Mouse (Mus musculus) left cerebral cortex, postnatal 14 days (tissue): ENCODE results near the gene 4930555G01Rik. TPM values are rescaled to one million over a fixed set of nuclear protein-coding genes. Genes with fewer than 3 reads are reported as not detected.
"Not testable (repeated sequence)": the region's sequence is repeated elsewhere in the genome, so short reads cannot be mapped to it uniquely, and the experiment has no call there.

Experiments used
- DNase-seq, 2 experiments: peaks; one replicate each; pipeline ENCODE4 v3.0.0; 2021 to 2022; ENCODE audit warnings: low spot score in 2 of 2, mixed read lengths in 1 of 2
- intact Hi-C: fragments of 180-260 bp; cut with DNase I; formaldehyde crosslinking; loops from one replicate; pipeline ENCODE4 v1.15.1; 2025
- long read RNA-seq, 2 experiments: library from polyadenylated mRNA; stranded (forward); transcript quantifications; one replicate each; pipeline ENCODE4 v2.0.0; 2021
- total RNA-seq, 2 experiments: library from RNA; stranded (reverse); gene quantifications; 2 replicates each; pipeline ENCODE4 v1.2.3; 2021

The 4930555G01Rik gene
- not detected for total RNA-seq
- long read RNA-seq, experiment 1: 0 reads
- long read RNA-seq, experiment 2: 0 reads

DNA sequence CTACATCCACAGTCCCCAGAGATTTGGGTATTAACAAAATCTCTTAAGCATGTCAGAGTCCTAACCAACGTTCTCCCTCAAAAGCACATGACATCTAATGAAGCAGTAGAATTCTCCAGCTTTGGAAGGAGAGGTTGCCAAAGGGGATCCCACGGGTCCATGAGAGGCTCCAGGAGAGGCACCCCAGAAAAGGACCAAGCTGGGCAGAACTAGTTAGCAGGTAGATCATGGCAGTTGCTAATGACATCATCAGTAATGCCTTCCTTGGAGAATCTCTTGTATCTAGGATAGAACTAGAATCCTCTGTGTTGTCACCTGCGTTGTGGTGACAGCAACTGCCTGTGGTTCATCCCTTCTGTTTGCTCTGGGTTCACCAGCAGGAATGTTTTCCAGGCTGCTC, at the start of gene 4930555G01Rik:
Gene 4930555G01Rik, plus strand, starts transcription at position 301 of the 400 bp plus-strand sequence.
- intact Hi-C loops, DNase-seq: not testable (repeated sequence)

DNA sequence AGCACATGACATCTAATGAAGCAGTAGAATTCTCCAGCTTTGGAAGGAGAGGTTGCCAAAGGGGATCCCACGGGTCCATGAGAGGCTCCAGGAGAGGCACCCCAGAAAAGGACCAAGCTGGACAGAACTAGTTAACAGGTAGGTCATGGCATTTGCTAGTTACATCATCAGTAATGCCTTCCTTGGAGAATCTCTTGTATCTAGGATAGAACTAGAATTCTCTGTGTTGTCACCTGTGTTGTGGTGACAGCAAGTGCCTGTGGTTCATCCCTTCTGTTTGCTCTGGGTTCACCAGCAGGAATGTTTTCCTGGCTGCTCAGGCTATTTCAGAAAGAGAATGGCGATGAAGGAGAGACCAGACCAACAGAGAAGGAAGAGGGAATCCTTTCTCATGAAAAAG, 34.8 kb upstream of the 4930555G01Rik start, which contains the start of gene Gm3298:
Gene Gm3298, plus strand, starts transcription at position 301 of the 400 bp plus-strand sequence.
- DNase-seq, intact Hi-C loops: not testable (repeated sequence)

DNA sequence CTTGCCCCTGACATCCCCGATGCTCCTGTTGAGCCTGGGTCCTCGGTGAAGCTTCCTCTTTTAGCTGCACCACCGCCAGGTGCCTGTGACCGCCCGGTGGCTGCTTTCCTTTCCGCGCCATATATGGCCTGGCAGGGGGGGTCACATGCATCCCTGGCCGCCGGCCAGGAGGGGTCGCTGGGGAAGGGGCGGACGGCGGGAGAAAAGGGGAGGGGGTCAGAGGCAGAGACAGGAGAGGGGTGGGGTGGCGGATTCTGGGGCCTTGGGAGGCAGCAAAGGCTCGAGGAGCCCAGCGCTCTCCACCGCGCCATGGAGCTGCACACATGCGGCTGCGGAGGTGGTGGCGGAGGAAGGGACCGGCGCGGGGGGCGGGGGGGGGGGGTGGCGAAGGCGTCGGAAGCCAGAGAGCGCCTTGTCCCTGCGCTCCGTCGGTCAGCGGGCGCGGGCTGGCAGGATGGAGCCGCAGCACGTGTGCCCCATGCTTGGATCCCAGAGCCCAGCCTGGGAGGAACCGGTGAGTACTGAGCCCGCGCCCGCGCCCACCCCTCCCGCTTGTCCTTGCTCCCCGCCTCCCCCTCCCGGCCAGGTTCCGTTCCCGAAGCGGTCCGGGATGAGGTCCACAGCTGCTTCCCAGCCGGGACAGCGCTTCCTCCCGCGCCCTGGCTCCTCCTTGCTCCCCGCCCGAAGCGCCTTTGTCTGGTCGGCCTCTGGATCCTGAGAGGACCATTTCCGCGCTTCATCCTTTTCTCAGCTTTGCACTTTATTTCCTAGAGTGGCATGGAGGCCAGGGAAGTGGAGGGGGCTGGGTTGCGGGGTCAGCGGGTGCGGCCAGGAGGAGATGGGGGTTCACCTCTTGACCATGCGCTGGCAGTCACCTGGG, 20.4 kb downstream of the 4930555G01Rik start, which contains the start of gene Gm8281:
Gene Gm8281, plus strand, starts transcription at position 430 of the 880 bp plus-strand sequence.
- peak in 1 of 2 experiments; percentile 1 for DNase-seq
- intact Hi-C loops: not testable (repeated sequence)

Other genes with a start within 250 kb of the 4930555G01Rik start
- not detected for gene Gm3269, start 212.5 kb upstream of the 4930555G01Rik start, total RNA-seq
- gene Gm3264, start 195.1 kb upstream of the 4930555G01Rik start, total RNA-seq: 1 to 10 TPM; 7.5 to 8.5 TPM
- not detected for gene Gm3278, start 158.2 kb upstream of the 4930555G01Rik start, total RNA-seq
- gene Gm8297, start 66.7 kb upstream of the 4930555G01Rik start, total RNA-seq: not detected
- gene Gm3298, start 34.7 kb upstream of the 4930555G01Rik start, total RNA-seq: not detected
- gene Gm8281, start 20.4 kb downstream of the 4930555G01Rik start, total RNA-seq: 1 to 10 TPM; 2.7 to 3.1 TPM
- not detected for gene Gm8279, start 80.9 kb downstream of the 4930555G01Rik start, total RNA-seq
- not detected for gene Gm3317, start 113.9 kb downstream of the 4930555G01Rik start, total RNA-seq
- gene Gm8271, start 135.2 kb downstream of the 4930555G01Rik start, total RNA-seq: not detected
- not detected for gene Gm3526, start 210.0 kb downstream of the 4930555G01Rik start, total RNA-seq